Mouse (Mus musculus): ENCODE measurements around the gene Shisa5. TPM values are rescaled to one million over a fixed set of nuclear protein-coding genes. Genes with fewer than 3 reads are reported as not detected.
A peak's percentile ranks its signal among the peaks of the same experiment; 100 is the strongest.

Gene Shisa5
- total and polyA plus RNA-seq, 3 experiments, result 17.1 to 207 (median 50.0) TPM

GRCm38 (mm10) chr9:108992620-108993361, 45.6 kb upstream of the Shisa5 start:
- Histone ChIP-seq H3K9me3 (replicated peaks) (no peaks in the 10 kb centered on the region), H3K36me3 (replicated peaks) (peaks cover 12% of the 10 kb centered on the region), H3K4me3 (ENCODE audit: low read depth, low read length) (peak overlapping the region; percentile 76; the same call in 1 of the 2 replicates), H3K27me3 (ENCODE audit: insufficient read depth, low read length) (no peaks in the 10 kb centered on the region), H3K4me1 (ENCODE audit: insufficient read depth, low read depth, low read length) (peaks cover 85% of the 10 kb centered on the region)
- DNase-seq (ENCODE audit: low spot score), result no peak
- ATAC-seq (ENCODE audit: extremely low read depth, insufficient number of reproducible peaks, low FRiP score, poor library complexity, severe bottlenecking), result no peak
- no peak for TF ChIP-seq POLR2AphosphoS5 (IDR thresholded peaks at IDR 0.05; ENCODE audit: insufficient replicate concordance, low read depth, low read length)
- no peak for TF ChIP-seq CTCF (IDR thresholded peaks at IDR 0.05; ENCODE audit: low read depth, low read length)
- TF ChIP-seq TAL1 (conservative IDR thresholded peaks at IDR 0.05; ENCODE audit: low read depth, low read length), result peak; percentile 40
- TF ChIP-seq GATA2 (IDR thresholded peaks at IDR 0.05; ENCODE audit: borderline replicate concordance, low read depth, low read length), result no peak
- TF ChIP-seq GATA1 (IDR thresholded peaks at IDR 0.05; ENCODE audit: borderline replicate concordance, low read length), result no peak

GRCm38 (mm10) chr9:108996411-108996810, 42.0 kb upstream of the Shisa5 start:
- peaks cover 39% of the 10 kb centered on the region for H3K36me3 ChIP-seq (replicated peaks)
- TF ChIP-seq TAL1 (conservative IDR thresholded peaks at IDR 0.05; ENCODE audit: low read depth, low read length), result no peak
- no peak for TF ChIP-seq GATA1 (IDR thresholded peaks at IDR 0.05; ENCODE audit: borderline replicate concordance, low read length)
- no peak for TF ChIP-seq POLR2AphosphoS5 (IDR thresholded peaks at IDR 0.05; ENCODE audit: insufficient replicate concordance, low read depth, low read length)
- no peak for TF ChIP-seq GATA2 (IDR thresholded peaks at IDR 0.05; ENCODE audit: borderline replicate concordance, low read depth, low read length)
- TF ChIP-seq CTCF (IDR thresholded peaks at IDR 0.05; ENCODE audit: low read depth, low read length), result no peak
- DNase-seq (ENCODE audit: low spot score), result no peak
- peaks cover 82% of the 10 kb centered on the region for H3K4me1 ChIP-seq (ENCODE audit: insufficient read depth, low read depth, low read length)
- no peaks in the 10 kb centered on the region for H3K27me3 ChIP-seq (ENCODE audit: insufficient read depth, low read length)
- no peak for ATAC-seq (ENCODE audit: extremely low read depth, insufficient number of reproducible peaks, low FRiP score, poor library complexity, severe bottlenecking)
- H3K4me3 ChIP-seq (ENCODE audit: low read depth, low read length), result no peak overlapping the region; the same call in 1 of the 2 replicates
- no peaks in the 10 kb centered on the region for H3K9me3 ChIP-seq (replicated peaks)

GRCm38 (mm10) chr9:108998287-108999166, 39.8 kb upstream of the Shisa5 start:
- Histone ChIP-seq H3K9me3 (replicated peaks) (no peaks in the 10 kb centered on the region), H3K4me1 (ENCODE audit: insufficient read depth, low read depth, low read length) (peaks cover 67% of the 10 kb centered on the region), H3K36me3 (replicated peaks) (peaks cover 53% of the 10 kb centered on the region), H3K4me3 (ENCODE audit: low read depth, low read length) (peak overlapping the region; percentile 56; the same call in 1 of the 2 replicates), H3K27me3 (ENCODE audit: insufficient read depth, low read length) (no peaks in the 10 kb centered on the region)
- ATAC-seq (ENCODE audit: extremely low read depth, insufficient number of reproducible peaks, low FRiP score, poor library complexity, severe bottlenecking), result no peak
- no peak for DNase-seq (ENCODE audit: low spot score)
- TF ChIP-seq CTCF (IDR thresholded peaks at IDR 0.05; ENCODE audit: low read depth, low read length) (no peak), GATA1 (IDR thresholded peaks at IDR 0.05; ENCODE audit: borderline replicate concordance, low read length) (no peak), GATA2 (IDR thresholded peaks at IDR 0.05; ENCODE audit: borderline replicate concordance, low read depth, low read length) (no peak), TAL1 (conservative IDR thresholded peaks at IDR 0.05; ENCODE audit: low read depth, low read length) (no peak), POLR2AphosphoS5 (IDR thresholded peaks at IDR 0.05; ENCODE audit: insufficient replicate concordance, low read depth, low read length) (no peak)

GRCm38 (mm10) chr9:108999167-108999526, 39.2 kb upstream of the Shisa5 start:
- Histone ChIP-seq H3K36me3 (replicated peaks) (peaks cover 53% of the 10 kb centered on the region), H3K27me3 (ENCODE audit: insufficient read depth, low read length) (no peaks in the 10 kb centered on the region), H3K4me3 (ENCODE audit: low read depth, low read length) (peak overlapping the region; percentile 56; the same call in 1 of the 2 replicates), H3K4me1 (ENCODE audit: insufficient read depth, low read depth, low read length) (peaks cover 61% of the 10 kb centered on the region), H3K9me3 (replicated peaks) (no peaks in the 10 kb centered on the region)
- DNase-seq (ENCODE audit: low spot score) (peak; percentile 69), ATAC-seq (ENCODE audit: extremely low read depth, insufficient number of reproducible peaks, low FRiP score, poor library complexity, severe bottlenecking) (no peak; the same call in 1 of the 2 replicates)
- TF ChIP-seq TAL1 (conservative IDR thresholded peaks at IDR 0.05; ENCODE audit: low read depth, low read length) (no peak), POLR2AphosphoS5 (IDR thresholded peaks at IDR 0.05; ENCODE audit: insufficient replicate concordance, low read depth, low read length) (no peak), GATA1 (IDR thresholded peaks at IDR 0.05; ENCODE audit: borderline replicate concordance, low read length) (no peak), CTCF (IDR thresholded peaks at IDR 0.05; ENCODE audit: low read depth, low read length) (no peak), GATA2 (IDR thresholded peaks at IDR 0.05; ENCODE audit: borderline replicate concordance, low read depth, low read length) (no peak)

- peaks cover 49% of the 10 kb centered on the region for H3K4me1 ChIP-seq (ENCODE audit: insufficient read depth, low read depth, low read length)
- H3K36me3 ChIP-seq (replicated peaks), result peaks cover 65% of the 10 kb centered on the region
- H3K27me3 ChIP-seq (ENCODE audit: insufficient read depth, low read length), result no peaks in the 10 kb centered on the region
- ATAC-seq (ENCODE audit: extremely low read depth, insufficient number of reproducible peaks, low FRiP score, poor library complexity, severe bottlenecking) (peak; percentile 52; the same call in 1 of the 2 replicates), DNase-seq (ENCODE audit: low spot score) (peak; percentile 71)
- H3K4me3 ChIP-seq (ENCODE audit: low read depth, low read length), result no peak overlapping the region
- no peaks in the 10 kb centered on the region for H3K9me3 ChIP-seq (replicated peaks)
- TF ChIP-seq CTCF (IDR thresholded peaks at IDR 0.05; ENCODE audit: low read depth, low read length) (peak; percentile 97), GATA1 (IDR thresholded peaks at IDR 0.05; ENCODE audit: borderline replicate concordance, low read length) (no peak)
Observed at GRCm38 (mm10) chr9:109000726-109001125, 37.6 kb upstream of the Shisa5 start.

- H3K4me3 ChIP-seq (ENCODE audit: low read depth, low read length), result no peak overlapping the region
- no peaks in the 10 kb centered on the region for H3K27me3 ChIP-seq (ENCODE audit: insufficient read depth, low read length)
- no peaks in the 10 kb centered on the region for H3K9me3 ChIP-seq (replicated peaks)
- H3K4me1 ChIP-seq (ENCODE audit: insufficient read depth, low read depth, low read length), result peaks cover 32% of the 10 kb centered on the region
- DNase-seq (ENCODE audit: low spot score) (no peak), ATAC-seq (ENCODE audit: extremely low read depth, insufficient number of reproducible peaks, low FRiP score, poor library complexity, severe bottlenecking) (no peak)
- TF ChIP-seq GATA2 (IDR thresholded peaks at IDR 0.05; ENCODE audit: borderline replicate concordance, low read depth, low read length) (no peak), CTCF (IDR thresholded peaks at IDR 0.05; ENCODE audit: low read depth, low read length) (peak; percentile 41)
- H3K36me3 ChIP-seq (replicated peaks), result peaks cover 75% of the 10 kb centered on the region
Observed at GRCm38 (mm10) chr9:109003201-109003600, 35.2 kb upstream of the Shisa5 start.

Data from G1E (cell line).